Mouse (Mus musculus): ENCODE results near the gene Rapgef3. TPM values are rescaled to one million over a fixed set of nuclear protein-coding genes. Genes with fewer than 3 reads are reported as not detected.

Rapgef3 gene
- polyA plus RNA-seq, 1 experiment, result 0.05 TPM

- TF ChIP-seq GATA1 (IDR thresholded peaks at IDR 0.05; ENCODE audit: low read length), result no peak
Observed at GRCm38 (mm10) chr15:97784561-97785161, 16.9 kb upstream of the Rapgef3 start.

- TF ChIP-seq GATA1 (IDR thresholded peaks at IDR 0.05; ENCODE audit: low read length), result no peak
Observed at GRCm38 (mm10) chr15:97784092-97784559, 16.4 kb upstream of the Rapgef3 start.

GRCm38 (mm10) chr15:97782749-97783105 is 15.0 kb upstream of the Rapgef3 start:
- no peak for TF ChIP-seq GATA1 (IDR thresholded peaks at IDR 0.05; ENCODE audit: low read length)

- no peak for TF ChIP-seq GATA1 (IDR thresholded peaks at IDR 0.05; ENCODE audit: low read length)
Observed at GRCm38 (mm10) chr15:97781961-97782748, 14.4 kb upstream of the Rapgef3 start.

- TF ChIP-seq GATA1 (IDR thresholded peaks at IDR 0.05; ENCODE audit: low read length), result no peak
Observed at GRCm38 (mm10) chr15:97780611-97781031, 12.8 kb upstream of the Rapgef3 start.

- TF ChIP-seq GATA1 (IDR thresholded peaks at IDR 0.05; ENCODE audit: low read length), result no peak
Observed at GRCm38 (mm10) chr15:97779576-97779975, 11.8 kb upstream of the Rapgef3 start.

GRCm38 (mm10) chr15:97778311-97779098 is 10.7 kb upstream of the Rapgef3 start, which contains the start of gene Slc48a1:
Gene Slc48a1, plus strand, starts transcription at chr15:97778520.
- no peak for TF ChIP-seq GATA1 (IDR thresholded peaks at IDR 0.05; ENCODE audit: low read length)

- no peak for TF ChIP-seq GATA1 (IDR thresholded peaks at IDR 0.05; ENCODE audit: low read length)
Observed at GRCm38 (mm10) chr15:97776919-97777318, 9.1 kb upstream of the Rapgef3 start.

- no peak for TF ChIP-seq GATA1 (IDR thresholded peaks at IDR 0.05; ENCODE audit: low read length)
Observed at GRCm38 (mm10) chr15:97776514-97776913, 8.7 kb upstream of the Rapgef3 start.

GRCm38 (mm10) chr15:97773961-97774370 is 6.2 kb upstream of the Rapgef3 start:
- TF ChIP-seq GATA1 (IDR thresholded peaks at IDR 0.05; ENCODE audit: low read length), result no peak

GRCm38 (mm10) chr15:97773108-97773507 is 5.3 kb upstream of the Rapgef3 start:
- TF ChIP-seq GATA1 (IDR thresholded peaks at IDR 0.05; ENCODE audit: low read length), result no peak

- TF ChIP-seq GATA1 (IDR thresholded peaks at IDR 0.05; ENCODE audit: low read length), result no peak
Observed at GRCm38 (mm10) chr15:97770280-97770679, 2.5 kb upstream of the Rapgef3 start.

GRCm38 (mm10) chr15:97768192-97768591 is 420 bp upstream of the Rapgef3 start:
- TF ChIP-seq GATA1 (IDR thresholded peaks at IDR 0.05; ENCODE audit: low read length), result no peak

- no peak for TF ChIP-seq GATA1 (IDR thresholded peaks at IDR 0.05; ENCODE audit: low read length)
Observed at GRCm38 (mm10) chr15:97766594-97767279, 1.0 kb downstream of the Rapgef3 start.

GRCm38 (mm10) chr15:97766194-97766593 is 1.6 kb downstream of the Rapgef3 start:
- no peak for TF ChIP-seq GATA1 (IDR thresholded peaks at IDR 0.05; ENCODE audit: low read length)

All from G1E-ER4 (cell line).